Mouse (Mus musculus) G1E (cell line): ENCODE data around the gene Apopt1. TPM values are rescaled to one million over a fixed set of nuclear protein-coding genes. Genes with fewer than 3 reads are reported as not detected.
A peak's percentile ranks its signal among the peaks of the same experiment; 100 is the strongest.

Experiments used
- ATAC-seq: 2 replicates; pipeline ENCODE4 v1.8.0; 2016; ENCODE audit warnings: mild to moderate bottlenecking; ENCODE audit not compliant: insufficient number of reproducible peaks, poor library complexity, low FRiP score, severe bottlenecking; ENCODE audit errors: extremely low read depth
- DNase-seq: peaks from one replicate; pipeline ENCODE4 v3.0.0; 2012; ENCODE audit warnings: low spot score
- H3K27me3 ChIP-seq: 2 replicates; pipeline ENCODE4 v1.6.1; 2012; ENCODE audit warnings: mild to moderate bottlenecking, low read length, inconsistent platforms; ENCODE audit not compliant: insufficient read depth
- H3K36me3 ChIP-seq: replicated peaks from 2 replicates; pipeline ENCODE3; 2012; ENCODE audit warnings: mild to moderate bottlenecking, inconsistent platforms
- H3K4me1 ChIP-seq: 2 replicates; pipeline ENCODE4 v1.6.1; 2012; ENCODE audit warnings: low read depth, low read length, inconsistent platforms, mixed read lengths; ENCODE audit not compliant: insufficient read depth
- H3K4me3 ChIP-seq: 2 replicates; pipeline ENCODE4 v1.5.1; 2012; ENCODE audit warnings: low read depth, mild to moderate bottlenecking, inconsistent platforms, low read length, moderate library complexity, mixed read lengths
- H3K9me3 ChIP-seq: replicated peaks from 2 replicates; pipeline ENCODE4 v1.6.1; 2012; ENCODE audit warnings: inconsistent platforms
- CTCF ChIP-seq: IDR thresholded peaks from 2 replicates; pipeline ENCODE4 v1.5.1; 2012; ENCODE audit warnings: low read depth, low read length, inconsistent platforms, mixed read lengths
- GATA1 ChIP-seq: IDR thresholded peaks from 2 replicates; pipeline ENCODE4 v1.6.1; 2012; ENCODE audit warnings: borderline replicate concordance, low read length, inconsistent platforms, mixed read lengths
- GATA2 ChIP-seq: IDR thresholded peaks from 2 replicates; pipeline ENCODE4 v1.6.1; 2012; ENCODE audit warnings: low read depth, low read length, inconsistent platforms, borderline replicate concordance
- POLR2AphosphoS5 ChIP-seq: IDR thresholded peaks from 2 replicates; pipeline ENCODE4 v1.6.1; 2012; ENCODE audit warnings: low read depth, low read length, inconsistent platforms; ENCODE audit not compliant: insufficient replicate concordance
- TAL1 ChIP-seq: conservative IDR thresholded peaks from 2 replicates; pipeline ENCODE4 v1.6.1; 2012; ENCODE audit warnings: low read depth, low read length, inconsistent platforms, mixed read lengths
- polyA plus RNA-seq: library from polyadenylated mRNA; stranded (reverse); fragments of >175 nt; gene quantifications from 2 replicates; pipeline ENCODE4 v1.2.3, GENCODE M21; 2012
- total RNA-seq, 2 experiments: library from RNA; stranded (forward) in 1 of 2; stranded (reverse) in 1 of 2; fragments of 200-1000 nt in 1 of 2; fragments of >200 nt in 1 of 2; fragmentation: Nextera tagmentation in 1 of 2; gene quantifications; 2 replicates each; pipeline ENCODE4 v1.2.3; 2014 to 2017

The Apopt1 gene
- total and polyA plus RNA-seq, 3 experiments = 68.7 to 315 (median 109) TPM

- no peak for DNase-seq
- Histone ChIP-seq H3K36me3 (no peaks in the 10 kb centered on the region), H3K4me1 (peaks cover 43% of the 10 kb centered on the region), H3K9me3 (no peaks in the 10 kb centered on the region), H3K27me3 (peaks cover 77% of the 10 kb centered on the region), H3K4me3 (no peak overlapping the region; the same call in 1 of the 2 replicates)
- ATAC-seq = no peak
- TF ChIP-seq GATA2 = no peak
- TF ChIP-seq GATA1 = no peak
- no peak for TF ChIP-seq TAL1
- no peak for TF ChIP-seq POLR2AphosphoS5
- TF ChIP-seq CTCF = no peak
These were observed 18.7 kb upstream of the Apopt1 start for GRCm38 (mm10) chr12:111694271-111694781.

GRCm38 (mm10) chr12:111694880-111695804 is 17.9 kb upstream of the Apopt1 start:
- Histone ChIP-seq H3K4me1 (peaks cover 43% of the 10 kb centered on the region), H3K27me3 (peaks cover 77% of the 10 kb centered on the region), H3K36me3 (no peaks in the 10 kb centered on the region), H3K4me3 (no peak overlapping the region), H3K9me3 (no peaks in the 10 kb centered on the region)
- DNase-seq (no peak), ATAC-seq (no peak)
- TF ChIP-seq GATA2 (no peak), POLR2AphosphoS5 (no peak), GATA1 (no peak), TAL1 (no peak), CTCF (no peak)

GRCm38 (mm10) chr12:111696239-111696638 is 16.8 kb upstream of the Apopt1 start:
- H3K4me1 ChIP-seq = peaks cover 46% of the 10 kb centered on the region
- H3K27me3 ChIP-seq = peaks cover 78% of the 10 kb centered on the region
- H3K9me3 ChIP-seq = no peaks in the 10 kb centered on the region
- H3K4me3 ChIP-seq = no peak overlapping the region
- ATAC-seq (peak; percentile 51), DNase-seq (peak; percentile 66)
- H3K36me3 ChIP-seq = no peaks in the 10 kb centered on the region
- TF ChIP-seq CTCF (peak; percentile 34; the same call in 1 of the 2 replicates), GATA1 (no peak)

- ATAC-seq = no peak
- DNase-seq = no peak
- TF ChIP-seq GATA1 (no peak), CTCF (no peak), POLR2AphosphoS5 (no peak), GATA2 (no peak), TAL1 (no peak)
- no peaks in the 10 kb centered on the region for H3K36me3 ChIP-seq
- peaks cover 67% of the 10 kb centered on the region for H3K27me3 ChIP-seq
- H3K9me3 ChIP-seq = no peaks in the 10 kb centered on the region
- peaks cover 37% of the 10 kb centered on the region for H3K4me1 ChIP-seq
- H3K4me3 ChIP-seq = no peak overlapping the region
These were observed 15.4 kb upstream of the Apopt1 start for GRCm38 (mm10) chr12:111697708-111698107.

- TF ChIP-seq GATA2 (no peak), GATA1 (no peak), TAL1 (no peak), CTCF (no peak), POLR2AphosphoS5 (no peak)
- no peaks in the 10 kb centered on the region for H3K36me3 ChIP-seq
- peaks cover 64% of the 10 kb centered on the region for H3K27me3 ChIP-seq
- H3K4me3 ChIP-seq = no peak overlapping the region
- DNase-seq (no peak), ATAC-seq (no peak)
- peaks cover 30% of the 10 kb centered on the region for H3K4me1 ChIP-seq
- no peaks in the 10 kb centered on the region for H3K9me3 ChIP-seq
These were observed 14.6 kb upstream of the Apopt1 start for GRCm38 (mm10) chr12:111698346-111698913.

GRCm38 (mm10) chr12:111699542-111699941 is 13.5 kb upstream of the Apopt1 start:
- Histone ChIP-seq H3K27me3 (peaks cover 64% of the 10 kb centered on the region), H3K4me1 (peaks cover 19% of the 10 kb centered on the region), H3K9me3 (no peaks in the 10 kb centered on the region), H3K36me3 (no peaks in the 10 kb centered on the region), H3K4me3 (no peak overlapping the region)
- DNase-seq (no peak), ATAC-seq (no peak)
- TF ChIP-seq POLR2AphosphoS5 (no peak), GATA1 (no peak), TAL1 (no peak), CTCF (no peak), GATA2 (no peak)
